Mouse (Mus musculus) bone marrow macrophage, adult 2 months (primary cell): ENCODE results near the gene Ptprm.

Source experiments
- CTCF ChIP-seq: IDR thresholded peaks from 2 replicates; pipeline ENCODE4 v1.5.1; 2012; ENCODE audit warnings: low read depth, mild to moderate bottlenecking, low read length, moderate library complexity
- POLR2A ChIP-seq: IDR thresholded peaks from 2 replicates; pipeline ENCODE4 v1.6.1; 2012; ENCODE audit warnings: mild to moderate bottlenecking, low read depth, low read length, borderline replicate concordance

DNA sequence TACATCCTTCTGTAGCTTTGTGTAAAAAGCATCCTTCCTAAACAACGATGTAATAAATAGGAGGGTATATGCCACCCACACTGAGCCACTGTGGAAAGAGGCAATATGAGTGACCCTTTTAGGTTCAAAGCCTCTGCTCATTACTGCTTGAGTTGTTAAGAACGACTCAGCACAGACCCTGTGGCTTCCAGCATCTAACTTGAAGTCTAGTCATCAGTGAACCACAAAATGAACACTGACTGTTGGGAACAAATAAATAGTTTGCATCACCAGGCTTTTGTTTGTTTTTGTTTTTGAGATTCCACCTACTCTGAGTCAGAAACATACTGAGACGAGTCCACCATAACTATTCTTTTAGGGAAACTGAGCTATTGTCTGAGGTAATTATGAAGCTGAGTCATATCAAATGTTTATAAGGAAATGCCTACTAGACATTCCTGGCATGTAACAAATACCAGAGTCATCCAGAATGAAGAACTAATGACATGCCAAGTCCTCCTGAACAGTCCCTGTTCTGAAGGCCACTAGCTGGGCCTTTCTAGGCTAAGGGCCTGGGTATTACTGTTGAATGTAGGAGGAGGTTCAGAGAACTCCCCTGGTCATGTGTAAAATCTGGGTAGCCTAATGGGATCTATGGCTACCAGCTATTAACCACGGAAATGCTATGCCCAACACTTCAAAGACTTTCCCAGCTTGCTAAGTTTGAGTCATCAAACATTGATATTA, 603.6 kb downstream of the Ptprm start:
- TF ChIP-seq CTCF: no peak
- no peak for TF ChIP-seq POLR2A
